Mouse (Mus musculus) ES-Bruce4 (cell line): ENCODE results near the gene Pkp4. TPM values are rescaled to one million over a fixed set of nuclear protein-coding genes. Genes with fewer than 3 reads are reported as not detected.
"Not testable (repeated sequence)": the region's sequence is repeated elsewhere in the genome, so short reads cannot be mapped to it uniquely, and the experiment has no call there.

Experiments
- H3K27ac ChIP-seq: 2 replicates; pipeline ENCODE4 v1.5.1; 2012; ENCODE audit warnings: low read length, inconsistent platforms; ENCODE audit not compliant: insufficient read depth
- H3K27me3 ChIP-seq: 2 replicates; pipeline ENCODE4 v1.6.1; 2012; ENCODE audit warnings: mild to moderate bottlenecking, low read length, inconsistent platforms; ENCODE audit not compliant: control insufficient read depth, poor library complexity, insufficient read depth, severe bottlenecking
- H3K36me3 ChIP-seq: 2 replicates; pipeline ENCODE4 v1.6.1; 2012; ENCODE audit warnings: inconsistent platforms, mild to moderate bottlenecking, low read length, moderate library complexity; ENCODE audit not compliant: control insufficient read depth, poor library complexity, insufficient read depth, severe bottlenecking
- H3K4me1 ChIP-seq: one replicate; pipeline ENCODE4 v1.8.1; 2011; ENCODE audit warnings: low read length; ENCODE audit not compliant: control insufficient read depth, insufficient read depth
- H3K4me3 ChIP-seq: 2 replicates; pipeline ENCODE4 v1.5.1; 2011; ENCODE audit warnings: low read depth, mild to moderate bottlenecking, low read length
- H3K9ac ChIP-seq: 2 replicates; pipeline ENCODE4 v1.6.1; 2012; ENCODE audit warnings: low read depth, mild to moderate bottlenecking, inconsistent platforms; ENCODE audit not compliant: poor library complexity, severe bottlenecking
- H3K9me3 ChIP-seq: replicated peaks from 2 replicates; pipeline ENCODE4 v1.6.1; 2012; ENCODE audit warnings: mild to moderate bottlenecking, low read length, inconsistent platforms; ENCODE audit not compliant: control insufficient read depth, poor library complexity, insufficient read depth, severe bottlenecking
- CTCF ChIP-seq: IDR thresholded peaks from one replicate; pipeline ENCODE4 v1.8.1; 2011; ENCODE audit warnings: low read depth, low read length
- EP300 ChIP-seq: IDR thresholded peaks from 2 replicates; pipeline ENCODE4 v1.6.1; 2011; ENCODE audit warnings: low read depth, low read length; ENCODE audit not compliant: insufficient read depth
- POLR2A ChIP-seq: IDR thresholded peaks from one replicate; pipeline ENCODE4 v1.8.1; 2011; ENCODE audit warnings: low read length; ENCODE audit not compliant: insufficient read depth
- polyA plus RNA-seq: library from polyadenylated mRNA; stranded (reverse); fragments of >200 nt; gene quantifications from 2 replicates; pipeline ENCODE4 v1.2.4, GENCODE M21; 2011; ENCODE audit warnings: low read depth; ENCODE audit not compliant: missing spikeins, insufficient read depth, insufficient read length

Gene Pkp4
- polyA plus RNA-seq, 1 experiment, result 82.1 TPM

- Histone ChIP-seq H3K4me1 (peaks cover 3% of the 10 kb centered on the region), H3K4me3 (no peak overlapping the region), H3K27ac (no peak overlapping the region), H3K9me3 (no peaks in the 10 kb centered on the region), H3K9ac (no peak overlapping the region), H3K36me3 (peaks cover 4% of the 10 kb centered on the region; the same call in 1 of the 2 replicates), H3K27me3 (no peaks in the 10 kb centered on the region)
- TF ChIP-seq EP300 (no peak), CTCF (no peak)
These were observed 199.2 kb downstream of the Pkp4 start for GRCm38 (mm10) chr2:59359760-59360342.

GRCm38 (mm10) chr2:59361350-59361780 is 200.7 kb downstream of the Pkp4 start:
- no peak for TF ChIP-seq CTCF
- TF ChIP-seq EP300, result no peak
- TF ChIP-seq POLR2A, result no peak
- Histone ChIP-seq H3K4me1 (peaks cover 3% of the 10 kb centered on the region), H3K36me3 (no peaks in the 10 kb centered on the region), H3K27me3 (no peaks in the 10 kb centered on the region), H3K9ac (no peak overlapping the region), H3K4me3 (no peak overlapping the region), H3K27ac (no peak overlapping the region), H3K9me3 (no peaks in the 10 kb centered on the region)

- H3K36me3 ChIP-seq, result no peaks in the 10 kb centered on the region
- TF ChIP-seq CTCF (no peak), POLR2A (no peak), EP300 (no peak)
- H3K4me3 ChIP-seq, result no peak overlapping the region
- H3K27me3 ChIP-seq, result no peaks in the 10 kb centered on the region
- no peaks in the 10 kb centered on the region; the same call in 1 of the 2 replicates for H3K9me3 ChIP-seq
- H3K27ac ChIP-seq, result no peak overlapping the region
- peaks cover 3% of the 10 kb centered on the region for H3K4me1 ChIP-seq
- no peak overlapping the region for H3K9ac ChIP-seq
These were observed 203.6 kb downstream of the Pkp4 start for GRCm38 (mm10) chr2:59364156-59364842.

- Histone ChIP-seq H3K27ac (no peak overlapping the region), H3K4me1 (no peaks in the 10 kb centered on the region), H3K36me3 (no peaks in the 10 kb centered on the region), H3K9me3 (peaks cover 2% of the 10 kb centered on the region), H3K4me3 (no peak overlapping the region), H3K27me3 (no peaks in the 10 kb centered on the region), H3K9ac (no peak overlapping the region)
- no peak for TF ChIP-seq EP300
- no peak for TF ChIP-seq POLR2A
- TF ChIP-seq CTCF, result no peak
These were observed 206.5 kb downstream of the Pkp4 start for GRCm38 (mm10) chr2:59367191-59367590.

- H3K9me3 ChIP-seq, result peaks cover 15% of the 10 kb centered on the region
- peaks cover under 1% of the 10 kb centered on the region for H3K4me1 ChIP-seq
These were observed 212.5 kb downstream of the Pkp4 start for GRCm38 (mm10) chr2:59373113-59373512.

GRCm38 (mm10) chr2:59378096-59378495 is 217.4 kb downstream of the Pkp4 start:
- H3K36me3 ChIP-seq, result no peaks in the 10 kb centered on the region
- H3K27me3 ChIP-seq, result no peaks in the 10 kb centered on the region
- H3K9ac ChIP-seq, result no peak overlapping the region
- TF ChIP-seq CTCF, result no peak
- no peak for TF ChIP-seq EP300
- TF ChIP-seq POLR2A, result no peak
- no peak overlapping the region for H3K4me3 ChIP-seq
- H3K4me1 ChIP-seq, result peaks cover 2% of the 10 kb centered on the region
- H3K9me3 ChIP-seq, result peaks cover 17% of the 10 kb centered on the region
- peak overlapping the region; percentile 79 for H3K27ac ChIP-seq

More at GRCm38 (mm10) chr2:59373113-59373512, 212.5 kb downstream of the Pkp4 start:
- Histone ChIP-seq H3K36me3 (no peaks in the 10 kb centered on the region), H3K4me3 (no peak overlapping the region), H3K27ac (no peak overlapping the region), H3K27me3 (no peaks in the 10 kb centered on the region), H3K9ac (no peak overlapping the region)
- no peak for TF ChIP-seq EP300
- TF ChIP-seq POLR2A, result no peak
- TF ChIP-seq CTCF, result no peak

- H3K27me3 ChIP-seq, H3K9ac ChIP-seq, H3K27ac ChIP-seq, H3K4me1 ChIP-seq, H3K4me3 ChIP-seq, H3K36me3 ChIP-seq: not testable (repeated sequence)
- H3K9me3 ChIP-seq, result peaks cover 17% of the 10 kb centered on the region
These were observed 218.2 kb downstream of the Pkp4 start for GRCm38 (mm10) chr2:59378861-59379260.
